Mouse (Mus musculus): ENCODE results near the gene Bcl9l. TPM values are rescaled to one million over a fixed set of nuclear protein-coding genes. Genes with fewer than 3 reads are reported as not detected.

Bcl9l gene
- polyA plus RNA-seq, 1 experiment = 0.10 TPM

DNA sequence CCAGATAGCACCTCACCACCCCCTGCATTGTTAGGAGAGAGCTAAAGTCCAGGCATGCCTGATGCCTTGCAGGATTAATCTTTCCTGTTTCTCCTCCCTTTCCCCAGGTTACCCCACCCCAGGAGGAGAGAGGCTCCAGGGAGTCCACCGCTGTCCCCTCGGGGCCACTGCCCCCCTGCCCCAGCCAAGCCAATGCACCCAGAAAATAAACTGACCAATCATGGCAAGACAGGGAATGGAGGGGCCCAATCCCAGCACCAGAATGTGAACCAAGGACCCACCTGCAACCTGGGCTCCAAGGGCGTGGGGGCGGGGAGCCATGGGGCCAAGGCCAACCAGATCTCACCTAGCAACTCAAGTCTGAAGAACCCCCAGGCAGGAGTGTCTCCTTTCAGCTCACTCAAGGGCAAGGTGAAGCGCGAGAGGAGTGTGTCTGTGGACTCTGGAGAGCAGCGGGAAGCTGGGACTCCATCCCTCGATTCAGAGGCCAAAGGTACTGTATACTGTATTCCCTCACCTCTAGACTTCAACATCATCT lies 18.1 kb downstream of the Bcl9l start:
- TF ChIP-seq GATA1 (IDR thresholded peaks at IDR 0.05; ENCODE audit: low read length) = no peak

- TF ChIP-seq GATA1 (IDR thresholded peaks at IDR 0.05; ENCODE audit: low read length) = no peak
Measured at GRCm38 (mm10) chr9:44501206-44501879, 18.7 kb downstream of the Bcl9l start.

DNA sequence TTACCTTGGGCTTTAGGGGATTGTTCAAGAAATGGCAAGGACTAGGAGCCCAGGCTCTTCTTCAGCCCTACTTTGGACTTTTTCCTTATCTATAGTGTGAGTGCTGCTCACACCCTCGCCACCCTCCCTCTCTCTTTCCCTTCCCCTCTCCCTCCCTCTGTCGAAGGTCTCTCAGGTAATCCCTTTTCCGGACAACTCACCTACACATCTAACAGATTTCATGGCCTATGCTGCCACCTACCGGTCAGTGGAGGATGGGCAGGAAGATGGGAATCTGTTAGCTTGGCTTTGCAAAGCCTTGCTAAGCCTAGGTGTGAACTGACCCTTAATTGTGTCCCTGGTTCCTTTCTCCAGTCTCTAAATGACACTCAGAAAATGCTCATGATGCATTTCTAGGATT lies 19.4 kb downstream of the Bcl9l start:
- TF ChIP-seq GATA1 (IDR thresholded peaks at IDR 0.05; ENCODE audit: low read length) = no peak

- TF ChIP-seq GATA1 (IDR thresholded peaks at IDR 0.05; ENCODE audit: low read length) = no peak
Measured at GRCm38 (mm10) chr9:44504893-44505823, 22.5 kb downstream of the Bcl9l start.

GRCm38 (mm10) chr9:44505824-44506467 lies 23.3 kb downstream of the Bcl9l start:
- TF ChIP-seq GATA1 (IDR thresholded peaks at IDR 0.05; ENCODE audit: low read length) = no peak

GRCm38 (mm10) chr9:44506566-44506965 lies 23.9 kb downstream of the Bcl9l start:
- no peak for TF ChIP-seq GATA1 (IDR thresholded peaks at IDR 0.05; ENCODE audit: low read length)

GRCm38 (mm10) chr9:44507345-44507744 lies 24.7 kb downstream of the Bcl9l start:
- no peak for TF ChIP-seq GATA1 (IDR thresholded peaks at IDR 0.05; ENCODE audit: low read length)

- TF ChIP-seq GATA1 (IDR thresholded peaks at IDR 0.05; ENCODE audit: low read length) = no peak
Measured at GRCm38 (mm10) chr9:44508124-44508619, 25.5 kb downstream of the Bcl9l start.

DNA sequence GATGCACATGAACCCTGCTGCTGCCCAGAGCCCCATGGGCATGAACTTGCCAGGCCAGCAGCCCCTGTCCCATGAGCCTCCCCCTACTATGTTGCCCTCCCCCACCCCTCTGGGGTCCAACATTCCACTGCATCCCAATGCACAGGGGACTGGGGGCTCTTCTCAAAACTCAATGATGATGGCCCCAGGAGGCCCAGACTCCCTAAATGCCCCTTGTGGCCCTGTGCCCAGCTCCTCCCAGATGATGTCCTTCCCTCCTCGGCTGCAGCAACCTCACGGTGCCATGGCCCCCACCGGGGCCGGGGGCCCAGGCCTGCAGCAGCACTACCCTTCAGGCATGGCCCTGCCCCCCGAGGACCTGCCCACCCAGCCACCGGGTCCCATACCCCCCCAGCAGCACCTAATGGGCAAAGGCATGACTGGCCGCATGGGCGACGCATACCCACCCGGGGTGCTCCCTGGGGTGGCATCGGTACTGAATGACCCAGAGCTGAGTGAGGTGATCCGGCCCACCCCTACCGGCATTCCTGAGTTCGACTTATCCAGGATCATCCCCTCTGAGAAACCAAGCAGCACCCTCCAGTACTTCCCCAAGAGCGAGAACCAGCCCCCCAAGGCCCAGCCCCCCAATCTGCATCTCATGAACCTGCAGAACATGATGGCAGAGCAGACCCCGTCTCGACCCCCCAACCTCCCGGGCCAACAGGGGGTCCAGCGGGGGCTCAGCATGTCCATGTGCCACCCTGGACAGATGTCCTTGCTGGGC lies 26.3 kb downstream of the Bcl9l start:
- TF ChIP-seq GATA1 (IDR thresholded peaks at IDR 0.05; ENCODE audit: low read length) = no peak

- TF ChIP-seq GATA1 (IDR thresholded peaks at IDR 0.05; ENCODE audit: low read length) = no peak
Measured at GRCm38 (mm10) chr9:44509487-44510354, 27.1 kb downstream of the Bcl9l start.

GRCm38 (mm10) chr9:44510355-44510871 lies 27.8 kb downstream of the Bcl9l start:
- no peak for TF ChIP-seq GATA1 (IDR thresholded peaks at IDR 0.05; ENCODE audit: low read length)

GRCm38 (mm10) chr9:44510872-44511601 lies 28.4 kb downstream of the Bcl9l start:
- no peak for TF ChIP-seq GATA1 (IDR thresholded peaks at IDR 0.05; ENCODE audit: low read length)

Measured in G1E-ER4 (cell line).